Mouse (Mus musculus) T-cell, adult 2 months (primary cell): ENCODE data around the gene Dus2.
"Not testable (repeated sequence)": the region's sequence is repeated elsewhere in the genome, so short reads cannot be mapped to it uniquely, and the experiment has no call there.

ENCODE experiments used
- DNase-seq: peaks from one replicate; pipeline ENCODE4 v3.0.0; 2022; ENCODE audit warnings: low spot score

Gene Dus2

GRCm38 (mm10) chr8:105990856-105991387, at the start of gene Dus2:
Gene Dus2, plus strand, starts transcription at chr8:105991337.
- peak; percentile 80 for DNase-seq

GRCm38 (mm10) chr8:105942026-105942425, 49.1 kb upstream of the Dus2 start:
- no peak for DNase-seq

GRCm38 (mm10) chr8:105942542-105942941, 48.6 kb upstream of the Dus2 start:
- DNase-seq, result no peak

GRCm38 (mm10) chr8:105943321-105943739, 47.8 kb upstream of the Dus2 start, which contains the start of gene Lcat:
Gene Lcat, minus strand, starts transcription at chr8:105943382.
- no peak for DNase-seq

- DNase-seq, result no peak
Observed at GRCm38 (mm10) chr8:105949350-105949749, 41.8 kb upstream of the Dus2 start.

GRCm38 (mm10) chr8:105951057-105951659, 40.0 kb upstream of the Dus2 start:
- DNase-seq, result no peak

- DNase-seq, result no peak
Observed at GRCm38 (mm10) chr8:105956556-105956955, 34.6 kb upstream of the Dus2 start.

GRCm38 (mm10) chr8:105957813-105958212, 33.3 kb upstream of the Dus2 start:
- DNase-seq, result no peak

GRCm38 (mm10) chr8:105959350-105959749, 31.8 kb upstream of the Dus2 start:
- no peak for DNase-seq

- no peak for DNase-seq
Observed at GRCm38 (mm10) chr8:105961101-105961500, 30.0 kb upstream of the Dus2 start.

- DNase-seq, result no peak
Observed at GRCm38 (mm10) chr8:105961536-105961935, 29.6 kb upstream of the Dus2 start.

- DNase-seq, result no peak
Observed at GRCm38 (mm10) chr8:105964506-105965265, 26.5 kb upstream of the Dus2 start.

GRCm38 (mm10) chr8:105965266-105965904, 25.8 kb upstream of the Dus2 start:
- peak; percentile 38 for DNase-seq

- peak; percentile 66 for DNase-seq
Observed at GRCm38 (mm10) chr8:105965905-105966341, 25.2 kb upstream of the Dus2 start, which contains the start of gene Slc12a4. Gene Slc12a4, minus strand, starts transcription at chr8:105966097.

GRCm38 (mm10) chr8:105966692-105967311, 24.3 kb upstream of the Dus2 start:
- peak; percentile 17 for DNase-seq

GRCm38 (mm10) chr8:105969367-105969766, 21.8 kb upstream of the Dus2 start:
- no peak for DNase-seq

- no peak for DNase-seq
Observed at GRCm38 (mm10) chr8:105971019-105971720, 20.0 kb upstream of the Dus2 start.

- no peak for DNase-seq
Observed at GRCm38 (mm10) chr8:105975363-105975762, 15.8 kb upstream of the Dus2 start.

- DNase-seq, result no peak
Observed at GRCm38 (mm10) chr8:105979325-105979724, 11.8 kb upstream of the Dus2 start, which contains the start of gene Dpep3. Gene Dpep3, minus strand, starts transcription at chr8:105979429.

- DNase-seq, result no peak
Observed at GRCm38 (mm10) chr8:105981146-105981545, 10.0 kb upstream of the Dus2 start.

GRCm38 (mm10) chr8:105983406-105983805, 7.7 kb upstream of the Dus2 start:
- DNase-seq, result not testable (repeated sequence)
